Mouse (Mus musculus) limb, embryonic 13.5 days (tissue): ENCODE data around the gene Cd164l2. TPM values are rescaled to one million over a fixed set of nuclear protein-coding genes. Genes with fewer than 3 reads are reported as not detected.

ENCODE experiments used
- ATAC-seq: fragments of 200-750 bp; cut with Nextera tagmentation; 2 replicates; pipeline ENCODE4 v1.8.0; 2017; ENCODE audit warnings: low read depth, moderate number of reproducible peaks, moderate TSS enrichment; ENCODE audit not compliant: low FRiP score
- H3K27ac ChIP-seq: fragments of 300-500 bp; sonication (generic); 2 replicates; pipeline ENCODE4 v1.5.1; 2015; ENCODE audit warnings: inconsistent platforms, mild to moderate bottlenecking, moderate library complexity
- H3K27me3 ChIP-seq: fragments of 300-500 bp; sonication (generic); 2 replicates; pipeline ENCODE4 v1.6.1; 2015; ENCODE audit warnings: mild to moderate bottlenecking, inconsistent platforms
- H3K36me3 ChIP-seq: fragments of 300-500 bp; sonication (generic); 2 replicates; pipeline ENCODE4 v1.6.1; 2015; ENCODE audit warnings: inconsistent platforms, mild to moderate bottlenecking, moderate library complexity
- H3K4me1 ChIP-seq: fragments of 300-500 bp; sonication (generic); 2 replicates; pipeline ENCODE4 v1.6.1; 2015; ENCODE audit warnings: inconsistent platforms
- H3K4me2 ChIP-seq: fragments of 300-500 bp; sonication (generic); replicated peaks from 2 replicates; pipeline ENCODE4 v1.6.1; 2015; ENCODE audit warnings: inconsistent platforms, mild to moderate bottlenecking, moderate library complexity
- H3K4me3 ChIP-seq: fragments of 300-500 bp; sonication (generic); 2 replicates; pipeline ENCODE4 v1.5.1; 2015; ENCODE audit warnings: moderate library complexity, mild to moderate bottlenecking, inconsistent platforms
- H3K9ac ChIP-seq: fragments of 300-500 bp; sonication (generic); 2 replicates; pipeline ENCODE4 v1.6.1; 2015; ENCODE audit warnings: mild to moderate bottlenecking, inconsistent platforms
- H3K9me3 ChIP-seq: fragments of 300-500 bp; sonication (generic); 2 replicates; pipeline ENCODE4 v1.6.1; 2016; ENCODE audit warnings: inconsistent platforms
- WGBS: fragments of 180-500 bp; shearing (Covaris S2); methylation state at CpG from one replicate; pipeline ENCODE4 v1.1.7; 2015; 5-methylcytosine and 5-hydroxymethylcytosine counted together
- polyA plus RNA-seq: library from polyadenylated mRNA; unstranded; fragments of >200 nt; fragmentation: Nextera tagmentation; extraction: Ambion mirVana; gene quantifications from 2 replicates; pipeline ENCODE4 v1.2.1, GENCODE M21; 2015

The Cd164l2 gene
- polyA plus RNA-seq, 1 experiment from 2014 or later = 5.9 TPM

GRCm38 (mm10) chr4:133229582-133229981 lies 17.7 kb downstream of the Cd164l2 start:
- no peak for ATAC-seq
- WGBS = 33% methylated on average over 8 of the region's 8 CpGs
- no peak overlapping the region for H3K27ac ChIP-seq

GRCm38 (mm10) chr4:133233285-133233976 lies 21.5 kb downstream of the Cd164l2 start:
- no peak for ATAC-seq

More at GRCm38 (mm10) chr4:133229582-133229981, 17.7 kb downstream of the Cd164l2 start:
- H3K9me3 ChIP-seq = no peaks in the 10 kb centered on the region
- no peak overlapping the region for H3K4me2 ChIP-seq
- H3K9ac ChIP-seq = no peak overlapping the region
- H3K4me3 ChIP-seq = no peak overlapping the region
- 0 out of 2 replicates have a peak, but pooled peaks cover 3% of the 10 kb centered on the region for H3K27me3 ChIP-seq
- H3K36me3 ChIP-seq = no peaks in the 10 kb centered on the region
- H3K4me1 ChIP-seq = peaks cover 9% of the 10 kb centered on the region; the same call in 1 of the 2 replicates

GRCm38 (mm10) chr4:133234771-133235170 lies 22.8 kb downstream of the Cd164l2 start:
- Histone ChIP-seq H3K27me3 (peaks cover 8% of the 10 kb centered on the region; the same call in 1 of the 2 replicates), H3K9ac (no peak overlapping the region), H3K9me3 (no peaks in the 10 kb centered on the region), H3K4me2 (no peak overlapping the region), H3K27ac (no peak overlapping the region), H3K4me3 (no peak overlapping the region), H3K36me3 (no peaks in the 10 kb centered on the region), H3K4me1 (0 out of 2 replicates have a peak, but pooled peaks cover 3% of the 10 kb centered on the region)
- no peak for ATAC-seq
- WGBS = 57% methylated on average over 5 of the region's 5 CpGs

More at GRCm38 (mm10) chr4:133233285-133233976, 21.5 kb downstream of the Cd164l2 start:
- Histone ChIP-seq H3K4me3 (no peak overlapping the region), H3K4me2 (no peak overlapping the region), H3K27me3 (0 out of 2 replicates have a peak, but pooled peaks cover 6% of the 10 kb centered on the region), H3K9ac (no peak overlapping the region), H3K4me1 (0 out of 2 replicates have a peak, but pooled peaks cover 7% of the 10 kb centered on the region), H3K36me3 (no peaks in the 10 kb centered on the region), H3K9me3 (no peaks in the 10 kb centered on the region), H3K27ac (no peak overlapping the region)
- WGBS = 37% methylated on average over 10 of the region's 10 CpGs

GRCm38 (mm10) chr4:133235415-133235814 lies 23.5 kb downstream of the Cd164l2 start:
- H3K4me2 ChIP-seq = no peak overlapping the region
- H3K4me1 ChIP-seq = peaks cover 2% of the 10 kb centered on the region
- H3K36me3 ChIP-seq = no peaks in the 10 kb centered on the region
- H3K27ac ChIP-seq = no peak overlapping the region
- H3K9ac ChIP-seq = no peak overlapping the region
- 77% methylated on average over 5 of the region's 5 CpGs for WGBS
- H3K9me3 ChIP-seq = no peaks in the 10 kb centered on the region
- no peak for ATAC-seq
- H3K27me3 ChIP-seq = peaks cover 15% of the 10 kb centered on the region
- H3K4me3 ChIP-seq = no peak overlapping the region

GRCm38 (mm10) chr4:133237911-133238310 lies 26.0 kb downstream of the Cd164l2 start:
- Histone ChIP-seq H3K4me2 (no peak overlapping the region), H3K36me3 (no peaks in the 10 kb centered on the region), H3K4me3 (no peak overlapping the region), H3K4me1 (peaks cover 7% of the 10 kb centered on the region), H3K9me3 (no peaks in the 10 kb centered on the region), H3K27ac (no peak overlapping the region), H3K27me3 (peaks cover 33% of the 10 kb centered on the region), H3K9ac (no peak overlapping the region)
- no peak for ATAC-seq
- WGBS = 83% methylated on average over 4 of the region's 4 CpGs

- Histone ChIP-seq H3K4me3 (peak within 1 kb of the TSS; percentile 61), H3K27me3 (peaks cover 44% of the 10 kb centered on the region), H3K4me1 (peaks cover 7% of the 10 kb centered on the region), H3K9ac (peak within 1 kb of the TSS; percentile 72), H3K9me3 (no peaks in the 10 kb centered on the region), H3K27ac (peak within 1 kb of the TSS; percentile 44; the same call in 1 of the 2 replicates), H3K36me3 (no peaks in the 10 kb centered on the region), H3K4me2 (peak within 1 kb of the TSS; percentile 87)
- ATAC-seq = no peak
- whole genome bisulfite sequencing = 4% methylated on average over 16 of the region's 16 CpGs
These were observed 28.6 kb downstream of the Cd164l2 start, which contains the start of gene Map3k6 for GRCm38 (mm10) chr4:133240490-133240921. TSS of gene Map3k6 (plus strand) at chr4:133240818.

GRCm38 (mm10) chr4:133240934-133241908 lies 29.3 kb downstream of the Cd164l2 start:
- ATAC-seq = peak; percentile 92
- Histone ChIP-seq H3K9me3 (no peaks in the 10 kb centered on the region), H3K4me1 (peaks cover 7% of the 10 kb centered on the region), H3K27ac (peak overlapping the region; percentile 44; the same call in 1 of the 2 replicates), H3K4me3 (peak overlapping the region; percentile 61), H3K9ac (peak overlapping the region; percentile 72), H3K4me2 (peak overlapping the region; percentile 87), H3K36me3 (no peaks in the 10 kb centered on the region), H3K27me3 (peaks cover 49% of the 10 kb centered on the region)
- WGBS = under 1% methylated on average over 77 of the region's 78 CpGs

GRCm38 (mm10) chr4:133241910-133242309 lies 30.0 kb downstream of the Cd164l2 start:
- H3K9ac ChIP-seq = 0 out of 2 replicates have a peak overlapping the region, but pooled peaks have one; percentile 72
- peaks cover 11% of the 10 kb centered on the region for H3K4me1 ChIP-seq
- no peak overlapping the region for H3K27ac ChIP-seq
- peak overlapping the region; percentile 61 for H3K4me3 ChIP-seq
- 33% methylated on average over 11 of the region's 11 CpGs for WGBS
- H3K4me2 ChIP-seq = peak overlapping the region; percentile 87
- peaks cover 56% of the 10 kb centered on the region for H3K27me3 ChIP-seq
- ATAC-seq = no peak
- H3K9me3 ChIP-seq = no peaks in the 10 kb centered on the region
- H3K36me3 ChIP-seq = no peaks in the 10 kb centered on the region

GRCm38 (mm10) chr4:133242710-133243109 lies 30.8 kb downstream of the Cd164l2 start:
- no peak overlapping the region for H3K9ac ChIP-seq
- H3K4me3 ChIP-seq = no peak overlapping the region
- ATAC-seq = no peak
- H3K27ac ChIP-seq = no peak overlapping the region
- no peaks in the 10 kb centered on the region for H3K9me3 ChIP-seq
- peaks cover 17% of the 10 kb centered on the region for H3K4me1 ChIP-seq
- H3K27me3 ChIP-seq = peaks cover 64% of the 10 kb centered on the region
- H3K4me2 ChIP-seq = no peak overlapping the region
- 67% methylated on average over 9 of the region's 9 CpGs for WGBS
- H3K36me3 ChIP-seq = no peaks in the 10 kb centered on the region

GRCm38 (mm10) chr4:133243538-133243937 lies 31.6 kb downstream of the Cd164l2 start:
- Histone ChIP-seq H3K36me3 (no peaks in the 10 kb centered on the region), H3K9me3 (no peaks in the 10 kb centered on the region), H3K4me3 (no peak overlapping the region), H3K4me1 (peaks cover 17% of the 10 kb centered on the region), H3K27ac (no peak overlapping the region), H3K4me2 (no peak overlapping the region), H3K9ac (no peak overlapping the region), H3K27me3 (peaks cover 72% of the 10 kb centered on the region)
- ATAC-seq = no peak
- 47% methylated on average over 11 of the region's 13 CpGs for WGBS

GRCm38 (mm10) chr4:133244289-133244688 lies 32.4 kb downstream of the Cd164l2 start:
- Histone ChIP-seq H3K27me3 (peaks cover 79% of the 10 kb centered on the region), H3K4me2 (no peak overlapping the region), H3K4me1 (peaks cover 17% of the 10 kb centered on the region), H3K9ac (no peak overlapping the region), H3K36me3 (no peaks in the 10 kb centered on the region), H3K9me3 (no peaks in the 10 kb centered on the region), H3K4me3 (no peak overlapping the region), H3K27ac (no peak overlapping the region)
- ATAC-seq = no peak
- 83% methylated on average over 1 of the region's 1 CpGs for WGBS
